Mouse (Mus musculus) testis, adult 2 months (tissue): ENCODE measurements at regions not wholly inside any gene's neighbourhood (a gene's known extent, or its start where the extent isn't known, plus 50 kb on each side); places are given as distances from the start of the nearest gene placed in this dataset.

Experiments used
- H3K27ac ChIP-seq: fragments of 200-500 bp; 2 replicates; pipeline ENCODE4 v1.5.1; 2012; ENCODE audit warnings: low read depth, low read length; ENCODE audit not compliant: control insufficient read depth, insufficient read depth
- H3K27me3 ChIP-seq: fragments of 200-500 bp; 2 replicates; pipeline ENCODE4 v1.6.1; 2012; ENCODE audit warnings: mild to moderate bottlenecking, low read length, moderate library complexity; ENCODE audit not compliant: control insufficient read depth, insufficient read depth
- H3K36me3 ChIP-seq: fragments of 200-500 bp; 2 replicates; pipeline ENCODE4 v1.6.1; 2012; ENCODE audit warnings: mild to moderate bottlenecking, low read length; ENCODE audit not compliant: control insufficient read depth, insufficient read depth
- H3K4me1 ChIP-seq: fragments of 200-500 bp; 2 replicates; pipeline ENCODE4 v1.6.1; 2012; ENCODE audit warnings: low read length; ENCODE audit not compliant: control insufficient read depth, insufficient read depth
- H3K4me3 ChIP-seq: fragments of 200-500 bp; 2 replicates; pipeline ENCODE4 v1.5.1; 2012; ENCODE audit warnings: low read depth, mild to moderate bottlenecking, low read length, moderate library complexity, mixed read lengths; ENCODE audit not compliant: control insufficient read depth
- CTCF ChIP-seq: fragments of 200-500 bp; IDR thresholded peaks from 2 replicates; pipeline ENCODE4 v1.5.1; 2012; ENCODE audit warnings: low read depth, mild to moderate bottlenecking, inconsistent platforms, low read length, moderate library complexity; ENCODE audit not compliant: control insufficient read depth, insufficient read depth, insufficient replicate concordance
- POLR2A ChIP-seq: fragments of 200-500 bp; IDR thresholded peaks from 2 replicates; pipeline ENCODE4 v1.6.1; 2012; ENCODE audit warnings: low read depth, mild to moderate bottlenecking, inconsistent platforms, low read length, moderate library complexity; ENCODE audit not compliant: control insufficient read depth

DNA sequence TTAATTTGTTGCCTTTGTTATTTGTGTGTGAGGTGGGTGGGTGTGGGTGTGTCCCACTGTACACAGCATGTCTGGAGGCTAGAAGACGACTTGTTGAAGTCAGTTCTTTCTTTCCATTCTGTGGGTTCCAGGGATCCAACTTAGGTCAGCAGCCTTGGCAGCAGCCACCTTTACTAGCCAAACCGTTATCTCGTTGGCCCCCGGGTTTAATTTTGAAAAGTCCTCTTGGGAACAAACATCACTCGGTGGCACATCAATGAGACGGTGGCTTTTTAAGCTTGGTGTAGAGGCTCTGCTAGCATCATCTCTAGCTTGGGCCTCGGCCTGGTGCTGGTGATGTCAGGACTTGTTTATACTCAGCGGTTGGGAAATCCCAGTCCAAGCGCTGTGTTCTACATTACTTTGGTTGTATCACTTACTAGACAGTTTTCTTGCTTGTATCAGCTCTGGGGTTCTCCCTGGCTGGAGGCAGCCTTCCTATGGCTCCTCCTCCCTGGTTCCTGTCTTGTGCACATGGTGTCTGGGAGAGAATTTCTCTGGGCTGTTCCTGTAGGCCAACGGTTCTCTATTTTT, 217.6 kb downstream of the Tle3 start:
- Histone ChIP-seq H3K4me3 (no peak overlapping the region), H3K36me3 (no peaks in the 10 kb centered on the region), H3K27ac (no peak overlapping the region), H3K27me3 (no peaks in the 10 kb centered on the region), H3K4me1 (no peaks in the 10 kb centered on the region)
- TF ChIP-seq POLR2A, result no peak
- TF ChIP-seq CTCF, result no peak

DNA sequence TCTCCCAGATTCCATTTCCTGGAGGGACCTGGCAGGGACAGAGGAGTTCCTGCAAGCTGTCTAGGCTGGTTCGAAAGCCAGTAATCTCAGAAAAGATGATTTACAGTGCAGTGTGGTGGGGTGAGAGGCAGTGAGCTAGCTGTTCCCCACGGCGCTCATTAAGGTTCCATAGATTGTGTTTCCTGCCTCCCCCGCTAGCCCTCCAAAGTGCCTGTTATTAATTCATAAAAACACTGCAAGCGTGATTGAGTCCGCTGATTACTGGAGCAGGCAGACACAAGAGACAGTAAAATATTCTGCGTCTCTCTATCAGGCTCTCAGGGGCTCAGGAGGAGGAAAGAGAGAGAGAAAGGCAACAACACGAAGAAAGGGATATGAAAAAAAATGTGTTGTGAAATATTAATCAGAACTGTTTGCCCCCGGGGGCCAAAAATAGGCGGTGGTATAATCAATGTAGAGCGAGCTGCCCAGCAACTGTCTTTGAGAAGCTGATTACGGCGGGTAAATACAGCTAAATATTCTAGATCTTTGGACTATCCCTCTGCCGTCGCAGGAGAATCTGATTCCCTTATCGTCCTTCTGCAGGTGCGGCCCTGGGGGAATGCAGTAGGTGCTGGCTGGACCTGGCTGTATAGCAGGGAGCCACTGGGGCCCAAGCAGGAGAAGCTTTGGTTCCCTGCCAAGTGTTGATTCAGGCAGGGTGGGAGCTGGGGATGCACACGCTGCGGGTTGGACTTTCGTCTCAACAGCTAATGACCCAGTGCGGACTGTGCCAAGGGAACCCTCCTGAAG, 211.3 kb downstream of the Tle3 start:
- no peak overlapping the region for H3K4me3 ChIP-seq
- H3K27me3 ChIP-seq, result no peaks in the 10 kb centered on the region
- H3K4me1 ChIP-seq, result no peaks in the 10 kb centered on the region
- TF ChIP-seq CTCF (no peak), POLR2A (no peak)
- no peaks in the 10 kb centered on the region for H3K36me3 ChIP-seq
- no peak overlapping the region for H3K27ac ChIP-seq

DNA sequence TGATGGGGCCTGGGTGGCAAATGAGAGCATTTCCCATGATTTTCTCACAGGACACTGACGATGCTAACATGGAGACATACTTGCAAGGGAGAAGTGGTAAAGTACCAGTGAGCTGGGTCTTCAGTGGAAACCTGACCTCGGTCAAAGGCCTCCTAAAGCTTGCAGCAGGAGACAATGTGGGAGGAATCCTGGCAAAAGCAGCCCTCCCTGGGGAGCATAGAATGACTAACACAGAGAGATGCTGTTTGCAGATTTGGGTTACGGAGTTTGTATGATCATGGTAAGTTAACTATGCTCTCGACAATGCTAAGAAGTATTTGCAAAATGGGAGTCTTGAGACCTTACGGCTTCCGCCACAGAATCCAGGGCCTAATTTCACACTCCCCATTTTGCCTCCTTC, 208.9 kb downstream of the Tle3 start:
- TF ChIP-seq POLR2A (no peak), CTCF (no peak)

DNA sequence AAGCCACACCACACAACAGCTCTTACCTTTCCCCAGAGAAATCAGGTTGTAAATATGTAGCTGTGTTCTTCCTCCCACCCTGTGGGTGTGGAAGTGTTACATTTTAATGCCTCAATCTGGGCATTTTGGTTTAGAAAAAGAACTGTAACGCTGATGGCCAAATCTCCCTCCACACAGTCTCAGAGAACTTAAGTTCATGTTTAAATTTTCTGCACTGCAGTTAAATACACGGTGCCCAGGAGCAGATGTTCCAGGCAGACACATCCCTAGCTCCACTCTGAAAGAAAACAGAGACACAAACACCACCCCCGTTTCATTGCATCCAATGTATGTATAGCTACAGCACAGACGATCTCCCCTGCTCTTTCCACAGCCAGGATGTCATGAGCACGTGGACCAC, 206.1 kb downstream of the Tle3 start:
- H3K27ac ChIP-seq, result no peak overlapping the region
- TF ChIP-seq CTCF, result no peak
- no peak for TF ChIP-seq POLR2A
- H3K4me3 ChIP-seq, result no peak overlapping the region
- no peaks in the 10 kb centered on the region; the same call in 1 of the 2 replicates for H3K4me1 ChIP-seq
- H3K36me3 ChIP-seq, result no peaks in the 10 kb centered on the region
- H3K27me3 ChIP-seq, result no peaks in the 10 kb centered on the region

More for the DNA sequence above, 208.9 kb downstream of the Tle3 start:
- H3K27me3 ChIP-seq, result no peaks in the 10 kb centered on the region
- no peak overlapping the region for H3K27ac ChIP-seq
- no peaks in the 10 kb centered on the region for H3K36me3 ChIP-seq
- H3K4me1 ChIP-seq, result no peaks in the 10 kb centered on the region
- H3K4me3 ChIP-seq, result no peak overlapping the region

DNA sequence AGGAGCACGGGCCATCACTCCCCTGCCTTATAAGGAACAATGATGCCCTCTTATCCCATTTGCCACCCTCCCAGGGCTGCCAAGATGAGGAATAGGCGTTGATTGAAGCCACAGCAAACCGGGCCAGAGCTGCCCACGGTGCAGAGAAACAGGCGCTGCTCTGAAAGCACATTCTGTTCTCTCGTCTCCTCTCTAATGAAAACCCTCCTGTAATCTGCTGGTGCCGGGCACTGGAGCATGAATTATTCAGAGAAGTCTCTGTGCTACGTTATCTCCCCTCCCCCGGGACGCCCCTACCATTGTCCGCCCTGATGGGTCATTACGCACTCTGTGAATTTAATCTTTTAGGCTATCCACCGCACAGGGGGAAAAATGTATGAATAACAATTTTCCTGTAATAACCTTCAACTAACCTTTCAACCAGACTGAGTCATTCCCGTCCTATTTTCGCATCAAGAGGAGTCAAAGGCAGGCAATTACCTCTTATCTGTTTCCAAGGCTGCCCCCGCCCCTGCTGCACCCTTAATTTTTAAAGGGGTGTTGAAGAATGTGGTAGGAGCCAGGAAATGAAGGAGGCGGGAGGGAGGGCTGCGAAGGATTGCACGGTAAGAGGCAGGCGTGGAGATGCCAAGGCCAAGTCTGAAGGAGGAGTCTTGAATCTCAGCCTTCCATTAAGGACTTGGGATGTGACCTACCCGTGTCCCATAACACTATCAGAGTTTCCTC, 201.6 kb downstream of the Tle3 start:
- H3K4me3 ChIP-seq, result no peak overlapping the region
- no peaks in the 10 kb centered on the region for H3K27me3 ChIP-seq
- no peaks in the 10 kb centered on the region; the same call in 1 of the 2 replicates for H3K4me1 ChIP-seq
- TF ChIP-seq CTCF, result no peak
- TF ChIP-seq POLR2A, result no peak
- no peaks in the 10 kb centered on the region for H3K36me3 ChIP-seq
- H3K27ac ChIP-seq, result peak overlapping the region; percentile 46; the same call in 1 of the 2 replicates

DNA sequence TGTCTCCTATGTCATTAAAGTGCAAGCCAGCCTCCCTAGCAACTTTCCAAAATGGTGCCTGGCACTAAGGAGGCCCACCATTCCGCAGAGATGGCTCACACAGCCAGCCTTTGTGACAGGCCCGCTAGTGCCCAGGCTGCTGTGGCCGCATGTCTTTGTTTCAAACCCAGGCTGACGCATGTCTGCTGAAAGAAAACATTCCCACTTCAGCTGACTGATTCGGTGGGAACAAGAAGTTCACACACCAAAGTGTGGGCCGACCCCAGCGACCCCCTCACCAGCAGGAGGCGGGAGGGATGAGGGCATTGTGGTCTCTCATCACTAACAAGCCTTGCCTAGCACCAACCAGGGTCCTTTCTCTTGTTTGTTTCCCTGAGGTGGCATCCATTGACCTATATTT, 190.9 kb downstream of the Tle3 start:
- Histone ChIP-seq H3K4me1 (no peaks in the 10 kb centered on the region), H3K36me3 (no peaks in the 10 kb centered on the region), H3K27me3 (no peaks in the 10 kb centered on the region), H3K4me3 (no peak overlapping the region), H3K27ac (no peak overlapping the region)
- TF ChIP-seq POLR2A, result no peak
- no peak for TF ChIP-seq CTCF

DNA sequence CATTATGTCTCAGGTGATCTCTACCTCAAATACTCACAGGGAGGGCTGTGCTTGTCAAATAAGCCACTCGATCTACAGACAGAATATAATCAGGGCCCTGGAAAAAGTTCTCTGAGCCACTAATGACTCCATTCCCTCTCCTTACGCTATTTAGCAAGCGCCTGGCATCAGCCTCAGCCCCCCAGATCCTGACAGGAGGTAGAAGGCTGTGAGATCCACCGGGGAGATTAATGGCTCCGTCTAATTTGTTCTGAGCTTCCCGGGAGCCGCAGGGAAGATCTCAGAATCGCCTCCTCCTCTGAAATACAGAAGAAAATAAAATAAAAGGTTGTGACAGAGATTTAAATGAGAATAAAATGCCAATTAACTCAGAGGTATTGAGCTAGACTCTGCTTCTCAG, 189.4 kb downstream of the Tle3 start:
- H3K27me3 ChIP-seq, result no peaks in the 10 kb centered on the region
- TF ChIP-seq CTCF (no peak), POLR2A (no peak)

More for the DNA sequence above, 189.4 kb downstream of the Tle3 start:
- Histone ChIP-seq H3K4me3 (no peak overlapping the region), H3K27ac (no peak overlapping the region), H3K36me3 (no peaks in the 10 kb centered on the region), H3K4me1 (no peaks in the 10 kb centered on the region)
